Mouse (Mus musculus) midbrain, postnatal 0 days (tissue): ENCODE measurements around the gene C2cd6. TPM values are rescaled to one million over a fixed set of nuclear protein-coding genes. Genes with fewer than 3 reads are reported as not detected.

ENCODE experiments used
- ATAC-seq: fragments of 200-750 bp; cut with Nextera tagmentation; 2 replicates; pipeline ENCODE4 v1.8.0; 2017; ENCODE audit warnings: moderate number of reproducible peaks, mild to moderate bottlenecking, moderate TSS enrichment, moderate library complexity; ENCODE audit not compliant: low FRiP score
- DNase-seq: peaks from one replicate; pipeline ENCODE4 v3.0.0-alpha.2; 2015; ENCODE audit warnings: low spot score
- H3K27ac ChIP-seq: fragments of 300-500 bp; sonication (generic); 2 replicates; pipeline ENCODE4 v1.5.1; 2014; ENCODE audit warnings: low read depth, mild to moderate bottlenecking, low read length, mixed read lengths
- H3K27me3 ChIP-seq: fragments of 300-500 bp; sonication (generic); 2 replicates; pipeline ENCODE4 v1.6.1; 2014; ENCODE audit warnings: low read length, control low read depth, mixed read lengths; ENCODE audit not compliant: insufficient read depth
- H3K36me3 ChIP-seq: fragments of 300-500 bp; sonication (generic); 2 replicates; pipeline ENCODE4 v1.6.1; 2014; ENCODE audit warnings: low read length, control low read depth, mixed read lengths; ENCODE audit not compliant: insufficient read depth
- H3K4me1 ChIP-seq: fragments of 300-500 bp; sonication (generic); 2 replicates; pipeline ENCODE4 v1.6.1; 2014; ENCODE audit warnings: mild to moderate bottlenecking, control low read depth, antibody characterized with exemption, low read length, mixed read lengths; ENCODE audit not compliant: insufficient read depth
- H3K4me2 ChIP-seq: fragments of 300-500 bp; sonication (generic); 2 replicates; pipeline ENCODE4 v1.6.1; 2014; ENCODE audit warnings: low read depth, mild to moderate bottlenecking, low read length, mixed read lengths; ENCODE audit not compliant: poor library complexity, severe bottlenecking
- H3K4me3 ChIP-seq: fragments of 300-500 bp; sonication (generic); 2 replicates; pipeline ENCODE4 v1.5.1; 2014; ENCODE audit warnings: low read depth, mild to moderate bottlenecking, low read length, moderate library complexity
- H3K9ac ChIP-seq: fragments of 300-500 bp; sonication (generic); replicated peaks from 2 replicates; pipeline ENCODE4 v1.6.1; 2014; ENCODE audit warnings: mild to moderate bottlenecking, low read length, moderate library complexity, mixed read lengths; ENCODE audit not compliant: poor library complexity, severe bottlenecking
- H3K9me3 ChIP-seq: fragments of 300-500 bp; sonication (generic); 2 replicates; pipeline ENCODE4 v1.6.1; 2016; ENCODE audit warnings: low read length, control low read depth
- CTCF ChIP-seq: IDR thresholded peaks from 2 replicates; pipeline ENCODE4 v1.5.1; 2016; ENCODE audit warnings: antibody characterized with exemption, mild to moderate bottlenecking
- WGBS: fragments of 180-500 bp; shearing (Covaris S2); extraction: QIAGEN DNeasy Blood & Tissue Kit; methylation state at CpG from one replicate; pipeline ENCODE4 v1.1.7; 2014; 5-methylcytosine and 5-hydroxymethylcytosine counted together
- polyA plus RNA-seq: library from polyadenylated mRNA; unstranded; fragments of >200 nt; fragmentation: Nextera tagmentation; extraction: Ambion mirVana; gene quantifications from 2 replicates; pipeline ENCODE4 v1.2.1, GENCODE M21; 2015
- total RNA-seq: library from RNA; depleted of rRNA; stranded (reverse); fragments of >200 nt; gene quantifications from 2 replicates; pipeline ENCODE4 v1.2.3, GENCODE M21; 2014

C2cd6 gene
- total and polyA plus RNA-seq, 2 experiments from 2014 or later: 0.23 TPM; not detected in 1

GRCm38 (mm10) chr1:59110524-59110923 lies 15.8 kb upstream of the C2cd6 start:
- no peaks in the 10 kb centered on the region for H3K9me3 ChIP-seq
- no peaks in the 10 kb centered on the region for H3K4me1 ChIP-seq
- TF ChIP-seq CTCF: no peak
- H3K4me3 ChIP-seq: no peak overlapping the region
- H3K27ac ChIP-seq: no peak overlapping the region
- H3K4me2 ChIP-seq: no peak overlapping the region
- no peak for ATAC-seq
- H3K36me3 ChIP-seq: peaks cover 29% of the 10 kb centered on the region
- WGBS: 85% methylated on average over 8 of the region's 8 CpGs
- no peak for DNase-seq
- no peaks in the 10 kb centered on the region for H3K27me3 ChIP-seq
- H3K9ac ChIP-seq: no peak overlapping the region

- Histone ChIP-seq H3K27me3 (no peaks in the 10 kb centered on the region), H3K4me1 (no peaks in the 10 kb centered on the region), H3K4me3 (no peak overlapping the region), H3K36me3 (peaks cover 31% of the 10 kb centered on the region), H3K9me3 (no peaks in the 10 kb centered on the region), H3K4me2 (no peak overlapping the region), H3K27ac (no peak overlapping the region), H3K9ac (no peak overlapping the region)
- DNase-seq: no peak
- ATAC-seq: no peak
- WGBS: 97% methylated on average over 6 of the region's 6 CpGs
- TF ChIP-seq CTCF: no peak
These were observed 7.4 kb upstream of the C2cd6 start for GRCm38 (mm10) chr1:59102071-59102470.

- no peak overlapping the region for H3K9ac ChIP-seq
- no peak overlapping the region for H3K27ac ChIP-seq
- TF ChIP-seq CTCF: no peak
- no peak for ATAC-seq
- H3K9me3 ChIP-seq: no peaks in the 10 kb centered on the region
- H3K4me2 ChIP-seq: no peak overlapping the region
- no peak overlapping the region for H3K4me3 ChIP-seq
- DNase-seq: no peak
- WGBS: 89% methylated on average over 5 of the region's 5 CpGs
- H3K4me1 ChIP-seq: no peaks in the 10 kb centered on the region
- H3K27me3 ChIP-seq: no peaks in the 10 kb centered on the region
- H3K36me3 ChIP-seq: peaks cover 31% of the 10 kb centered on the region
These were observed 6.3 kb upstream of the C2cd6 start for GRCm38 (mm10) chr1:59101020-59101419.

GRCm38 (mm10) chr1:59070867-59071266 lies 23.8 kb downstream of the C2cd6 start:
- DNase-seq: no peak
- H3K4me2 ChIP-seq: no peak overlapping the region
- WGBS: 32% methylated on average over 3 of the region's 3 CpGs
- H3K9me3 ChIP-seq: no peaks in the 10 kb centered on the region
- no peaks in the 10 kb centered on the region for H3K36me3 ChIP-seq
- no peak overlapping the region for H3K27ac ChIP-seq
- no peaks in the 10 kb centered on the region for H3K27me3 ChIP-seq
- no peaks in the 10 kb centered on the region for H3K4me1 ChIP-seq
- TF ChIP-seq CTCF: no peak; the same call in 1 of the 2 replicates
- no peak overlapping the region for H3K4me3 ChIP-seq
- ATAC-seq: no peak
- no peak overlapping the region for H3K9ac ChIP-seq

GRCm38 (mm10) chr1:59067976-59068375 lies 26.7 kb downstream of the C2cd6 start:
- no peaks in the 10 kb centered on the region for H3K9me3 ChIP-seq
- DNase-seq: peak; percentile 49
- no peak overlapping the region for H3K4me3 ChIP-seq
- no peaks in the 10 kb centered on the region for H3K4me1 ChIP-seq
- H3K4me2 ChIP-seq: no peak overlapping the region
- H3K36me3 ChIP-seq: no peaks in the 10 kb centered on the region
- no peak overlapping the region for H3K27ac ChIP-seq
- H3K9ac ChIP-seq: no peak overlapping the region
- peak; percentile 75 for TF ChIP-seq CTCF
- WGBS: 8% methylated on average over 3 of the region's 3 CpGs
- no peaks in the 10 kb centered on the region for H3K27me3 ChIP-seq
- ATAC-seq: no peak

GRCm38 (mm10) chr1:59063697-59064096 lies 31.0 kb downstream of the C2cd6 start:
- Histone ChIP-seq H3K9ac (no peak overlapping the region), H3K9me3 (no peaks in the 10 kb centered on the region), H3K27me3 (no peaks in the 10 kb centered on the region), H3K4me1 (no peaks in the 10 kb centered on the region), H3K36me3 (no peaks in the 10 kb centered on the region), H3K4me3 (no peak overlapping the region), H3K27ac (no peak overlapping the region), H3K4me2 (no peak overlapping the region)
- no peak for ATAC-seq
- 51% methylated on average over 3 of the region's 3 CpGs for WGBS
- TF ChIP-seq CTCF: no peak
- no peak for DNase-seq
